Mouse (Mus musculus) hindbrain, embryonic 12.5 days (tissue): ENCODE measurements around the gene Itpr1. TPM values are rescaled to one million over a fixed set of nuclear protein-coding genes. Genes with fewer than 3 reads are reported as not detected.

Source experiments
- ATAC-seq: fragments of 200-750 bp; cut with Nextera tagmentation; 2 replicates; pipeline ENCODE4 v1.8.0; 2017; ENCODE audit warnings: moderate TSS enrichment; ENCODE audit not compliant: low FRiP score
- H3K27ac ChIP-seq: fragments of 300-500 bp; sonication (generic); 2 replicates; pipeline ENCODE4 v1.5.1; 2016; ENCODE audit warnings: mild to moderate bottlenecking
- H3K27me3 ChIP-seq: fragments of 300-500 bp; sonication (generic); 2 replicates; pipeline ENCODE4 v1.6.1; 2016; ENCODE audit warnings: mild to moderate bottlenecking
- H3K36me3 ChIP-seq: fragments of 300-500 bp; sonication (generic); 2 replicates; pipeline ENCODE4 v1.6.1; 2016; ENCODE audit warnings: mild to moderate bottlenecking
- H3K4me1 ChIP-seq: fragments of 300-500 bp; sonication (generic); 2 replicates; pipeline ENCODE4 v1.6.1; 2016
- H3K4me2 ChIP-seq: fragments of 300-500 bp; sonication (generic); replicated peaks from 2 replicates; pipeline ENCODE4 v1.6.1; 2016; ENCODE audit warnings: mild to moderate bottlenecking
- H3K4me3 ChIP-seq: fragments of 300-500 bp; sonication (generic); 2 replicates; pipeline ENCODE4 v1.5.1; 2016; ENCODE audit warnings: mild to moderate bottlenecking
- H3K9ac ChIP-seq: fragments of 300-500 bp; sonication (generic); 2 replicates; pipeline ENCODE4 v1.6.1; 2016; ENCODE audit warnings: mild to moderate bottlenecking, moderate library complexity
- H3K9me3 ChIP-seq: fragments of 300-500 bp; sonication (generic); replicated peaks from 2 replicates; pipeline ENCODE4 v1.6.1; 2016; ENCODE audit warnings: mild to moderate bottlenecking
- WGBS: fragments of 180-500 bp; shearing (Covaris S2); methylation state at CpG from one replicate; pipeline ENCODE4 v1.1.7; 2016; 5-methylcytosine and 5-hydroxymethylcytosine counted together
- polyA plus RNA-seq: library from polyadenylated mRNA; unstranded; fragments of >200 nt; fragmentation: Nextera tagmentation; extraction: Ambion mirVana; gene quantifications from 2 replicates; pipeline ENCODE4 v1.2.1, GENCODE M21; 2016

The Itpr1 gene
- polyA plus RNA-seq, 1 experiment from 2014 or later, result 8.2 TPM

DNA sequence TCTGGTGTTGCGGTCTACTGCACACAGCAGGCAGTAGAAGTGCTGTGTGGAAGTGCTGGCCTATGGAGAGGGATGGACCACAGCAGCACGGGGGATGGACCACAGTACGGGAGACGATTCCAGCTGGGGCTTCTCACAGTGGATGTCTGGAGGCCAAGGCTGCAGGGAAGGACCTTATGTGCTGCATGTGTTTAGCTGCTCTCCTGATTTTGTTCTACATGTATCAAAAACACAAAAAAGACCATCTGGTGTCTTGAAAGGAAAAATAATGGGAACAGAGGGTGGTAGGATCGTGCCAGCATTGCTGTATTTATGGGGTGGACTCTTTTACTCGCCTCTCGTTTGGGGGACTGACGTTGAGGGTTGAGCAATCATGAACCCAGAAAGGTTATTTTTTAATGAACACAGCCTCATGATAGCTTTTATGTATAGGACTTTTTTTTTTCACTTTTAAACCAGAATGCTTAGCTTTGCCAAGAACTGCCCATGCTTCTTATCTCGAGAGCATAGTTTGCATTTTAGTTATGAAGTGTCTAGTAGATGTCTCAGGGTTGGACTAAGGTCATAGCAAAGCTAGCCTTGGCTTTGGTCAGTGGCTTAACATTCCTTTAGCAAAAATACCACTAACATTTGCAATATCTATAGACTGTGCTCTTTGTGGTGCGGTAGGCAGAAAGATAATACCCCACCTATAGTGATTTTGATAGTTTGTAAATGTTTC lies 61.6 kb downstream of the Itpr1 start:
- no peak overlapping the region for H3K4me3 ChIP-seq
- no peak overlapping the region for H3K9ac ChIP-seq
- no peaks in the 10 kb centered on the region for H3K36me3 ChIP-seq
- no peak for ATAC-seq
- no peaks in the 10 kb centered on the region for H3K27me3 ChIP-seq
- no peaks in the 10 kb centered on the region for H3K9me3 ChIP-seq
- H3K27ac ChIP-seq, result no peak overlapping the region
- 72% methylated on average over 10 of the region's 10 CpGs for WGBS
- H3K4me2 ChIP-seq, result no peak overlapping the region
- 0 out of 2 replicates have a peak, but pooled peaks cover 4% of the 10 kb centered on the region for H3K4me1 ChIP-seq

DNA sequence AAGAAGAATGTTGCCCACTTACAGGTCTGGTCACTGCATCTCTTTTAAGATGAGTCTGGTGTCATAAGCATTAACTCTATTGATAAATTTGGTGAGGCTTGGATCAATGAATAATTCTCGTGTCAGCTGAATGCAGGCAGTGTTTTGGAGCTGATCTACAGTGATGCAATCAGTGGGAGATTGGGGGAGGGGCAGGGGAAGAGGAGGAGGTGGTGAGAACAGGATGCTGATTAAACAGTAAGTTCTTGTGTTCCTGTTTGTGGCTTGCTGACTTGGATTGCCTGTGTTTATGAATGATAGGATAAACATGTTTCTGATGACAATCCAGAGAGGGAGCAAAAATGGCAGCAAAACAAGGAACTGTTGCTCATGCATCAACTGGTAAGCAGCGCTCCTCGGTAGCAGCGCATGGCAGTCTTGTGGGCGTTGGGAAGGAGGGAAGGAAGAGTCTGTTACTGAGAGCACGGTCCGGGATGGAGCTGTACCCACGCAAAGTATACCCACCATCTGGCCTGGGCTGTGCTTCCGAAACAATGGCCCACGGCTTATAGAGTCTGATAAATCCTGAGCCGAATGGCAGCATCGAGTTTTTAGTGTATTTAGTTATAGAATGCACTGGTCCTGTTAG lies 64.1 kb downstream of the Itpr1 start:
- Histone ChIP-seq H3K36me3 (no peaks in the 10 kb centered on the region), H3K4me1 (0 out of 2 replicates have a peak, but pooled peaks cover 4% of the 10 kb centered on the region)

DNA sequence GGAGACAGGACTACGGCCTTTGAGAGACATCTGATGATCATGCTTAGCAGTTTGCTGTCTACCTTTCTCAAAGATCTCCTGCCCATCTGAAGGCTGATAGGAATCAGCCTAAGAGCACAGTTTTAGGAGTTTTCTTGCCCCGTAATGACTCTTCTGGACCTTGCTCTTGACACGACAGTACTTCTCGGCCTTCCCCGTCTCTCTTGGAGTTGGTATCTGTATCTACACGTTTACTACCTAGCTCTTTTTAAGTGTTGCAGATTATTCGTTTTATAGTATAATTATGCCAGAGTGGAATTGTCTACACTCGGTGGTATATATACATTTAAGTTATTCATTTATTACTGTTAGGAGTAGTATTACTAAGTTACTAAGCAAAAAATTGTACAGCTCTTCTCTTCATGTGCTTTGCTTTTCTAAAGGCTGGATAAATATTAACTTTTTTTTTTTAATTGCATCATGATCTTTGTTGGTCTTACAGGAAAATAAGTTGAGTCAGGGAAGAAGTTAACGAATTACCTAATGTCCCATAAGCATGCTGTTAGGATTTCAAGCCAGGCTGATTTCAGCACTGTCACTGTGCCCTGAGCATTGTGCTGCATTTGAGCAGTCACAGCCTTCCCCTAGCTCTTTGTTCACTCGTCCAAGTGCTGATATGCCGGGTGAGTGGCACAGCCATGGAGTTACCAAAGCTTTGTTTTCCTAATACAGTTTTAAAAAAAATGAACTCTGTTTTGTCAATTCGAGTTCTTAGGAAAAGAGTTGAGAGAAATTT lies 64.9 kb downstream of the Itpr1 start:
- Histone ChIP-seq H3K27ac (no peak overlapping the region), H3K9me3 (no peaks in the 10 kb centered on the region), H3K4me2 (no peak overlapping the region), H3K9ac (no peak overlapping the region), H3K36me3 (no peaks in the 10 kb centered on the region), H3K4me3 (no peak overlapping the region), H3K4me1 (0 out of 2 replicates have a peak, but pooled peaks cover 4% of the 10 kb centered on the region), H3K27me3 (no peaks in the 10 kb centered on the region)
- WGBS, result 85% methylated on average over 12 of the region's 12 CpGs
- ATAC-seq, result no peak

More for the DNA sequence above, 64.1 kb downstream of the Itpr1 start:
- Histone ChIP-seq H3K27ac (no peak overlapping the region), H3K9ac (no peak overlapping the region), H3K4me3 (no peak overlapping the region), H3K9me3 (no peaks in the 10 kb centered on the region), H3K27me3 (no peaks in the 10 kb centered on the region), H3K4me2 (no peak overlapping the region)
- ATAC-seq, result no peak
- WGBS, result 84% methylated on average over 12 of the region's 12 CpGs

DNA sequence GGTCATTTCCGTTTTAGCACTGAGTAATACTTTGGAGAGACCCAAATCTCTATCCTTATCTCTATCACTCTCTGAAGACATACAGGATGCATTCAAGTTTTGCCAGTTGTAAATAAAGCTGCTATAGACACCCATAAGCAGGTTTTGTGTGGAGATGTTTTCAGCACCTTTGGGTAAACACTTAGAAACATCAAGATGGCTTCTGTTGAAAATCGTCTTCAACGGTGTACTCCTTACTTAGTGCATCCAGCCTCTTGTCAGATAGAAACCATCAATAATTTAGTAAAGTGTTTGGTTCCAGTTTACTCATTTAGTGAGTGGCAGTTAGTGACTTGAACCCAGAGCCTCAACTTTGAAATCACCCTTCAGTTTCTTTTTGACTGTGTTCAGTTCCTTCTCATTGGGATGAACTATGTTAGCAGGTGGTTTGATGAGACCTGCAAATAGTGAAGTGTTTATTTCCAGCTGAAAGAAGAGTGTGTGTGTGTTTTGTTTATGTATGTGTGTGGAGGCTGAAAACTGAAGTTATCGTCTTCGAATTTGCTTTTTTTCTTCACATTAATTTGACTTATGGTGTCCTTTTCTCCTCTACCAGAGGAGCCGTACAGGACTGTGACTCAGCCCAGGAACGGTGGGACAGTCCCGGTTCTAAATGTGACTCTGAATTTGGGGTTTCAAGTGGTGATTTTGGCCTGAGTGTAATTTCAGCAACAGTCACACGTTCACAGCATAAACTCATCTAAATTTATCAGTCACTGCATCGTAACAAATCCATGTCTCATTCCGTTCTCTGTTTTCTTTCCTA lies 66.1 kb downstream of the Itpr1 start:
- Histone ChIP-seq H3K27me3 (no peaks in the 10 kb centered on the region), H3K9ac (no peak overlapping the region), H3K4me3 (no peak overlapping the region), H3K4me1 (0 out of 2 replicates have a peak, but pooled peaks cover 4% of the 10 kb centered on the region), H3K4me2 (no peak overlapping the region), H3K36me3 (no peaks in the 10 kb centered on the region), H3K27ac (no peak overlapping the region), H3K9me3 (no peaks in the 10 kb centered on the region)
- ATAC-seq, result no peak
- WGBS, result 94% methylated on average over 11 of the region's 11 CpGs

DNA sequence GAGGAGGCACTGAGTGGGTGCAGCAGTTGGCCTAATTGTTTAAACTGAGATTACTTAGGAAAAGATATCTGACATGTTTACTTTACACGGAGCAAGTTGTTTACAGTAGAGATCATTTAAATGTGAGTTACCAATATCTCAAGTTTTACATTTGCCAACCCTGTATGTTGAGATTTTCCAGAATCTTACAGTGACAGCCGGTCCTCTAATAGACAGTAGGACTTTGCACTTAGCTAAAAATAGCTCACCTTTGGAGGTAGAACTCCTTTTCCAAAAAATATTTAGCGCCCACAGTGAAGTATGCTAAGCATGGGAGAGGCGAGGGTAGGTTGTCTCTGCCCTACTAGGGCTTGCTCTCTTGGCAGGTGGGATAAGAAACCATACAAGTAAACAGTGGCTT lies 69.2 kb downstream of the Itpr1 start:
- H3K27ac ChIP-seq, result no peak overlapping the region
- H3K4me3 ChIP-seq, result no peak overlapping the region
- WGBS, result 90% methylated on average over 4 of the region's 4 CpGs
- no peaks in the 10 kb centered on the region for H3K4me1 ChIP-seq
- H3K4me2 ChIP-seq, result no peak overlapping the region
- no peaks in the 10 kb centered on the region for H3K27me3 ChIP-seq
- no peak overlapping the region for H3K9ac ChIP-seq
- H3K9me3 ChIP-seq, result no peaks in the 10 kb centered on the region
- H3K36me3 ChIP-seq, result no peaks in the 10 kb centered on the region
- ATAC-seq, result no peak

DNA sequence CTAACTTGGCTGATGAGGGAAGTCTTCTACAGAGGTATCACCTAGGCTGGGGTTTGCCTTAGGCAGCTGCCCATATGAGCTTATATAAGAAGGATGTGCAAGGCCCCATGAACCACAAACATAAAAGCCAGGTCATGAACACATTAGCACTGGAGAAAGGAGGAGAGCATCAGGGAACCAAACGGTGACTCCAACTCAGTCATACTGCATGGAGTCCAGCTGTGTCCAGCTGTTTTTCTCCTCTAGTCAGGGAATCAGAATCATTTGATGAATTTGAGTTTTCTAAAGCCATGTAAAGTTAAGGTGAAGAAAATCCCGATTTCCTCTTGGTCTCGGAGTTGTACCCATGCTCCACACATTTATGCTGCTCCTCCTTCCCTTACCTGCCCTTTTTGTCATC lies 69.7 kb downstream of the Itpr1 start:
- Histone ChIP-seq H3K9me3 (no peaks in the 10 kb centered on the region), H3K4me1 (no peaks in the 10 kb centered on the region), H3K27ac (no peak overlapping the region), H3K4me3 (no peak overlapping the region), H3K4me2 (no peak overlapping the region), H3K9ac (no peak overlapping the region), H3K36me3 (no peaks in the 10 kb centered on the region), H3K27me3 (no peaks in the 10 kb centered on the region)
- WGBS, result 91% methylated on average over 3 of the region's 3 CpGs
- ATAC-seq, result no peak

DNA sequence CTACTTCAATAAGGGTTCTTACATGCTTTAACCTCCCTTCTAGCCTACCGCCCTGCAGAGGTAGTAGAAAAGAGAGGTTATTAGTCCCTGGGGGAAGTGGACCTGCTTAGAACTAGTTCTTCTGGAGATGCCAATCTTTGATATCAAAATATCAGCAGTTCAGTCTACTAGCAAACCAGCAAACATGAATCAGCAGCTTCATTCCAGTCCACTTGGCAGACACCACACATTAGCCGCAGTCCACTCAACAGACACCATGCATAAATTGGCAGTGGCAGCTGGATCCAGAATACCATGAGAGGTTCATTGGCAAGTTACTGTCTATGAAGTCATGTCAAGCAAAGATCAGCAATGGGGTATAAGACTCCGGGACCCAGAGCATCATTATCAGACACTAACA lies 71.8 kb downstream of the Itpr1 start:
- no peak overlapping the region for H3K4me3 ChIP-seq
- no peak overlapping the region for H3K9ac ChIP-seq
- H3K27ac ChIP-seq, result no peak overlapping the region
- 97% methylated on average over 3 of the region's 3 CpGs for WGBS
- H3K9me3 ChIP-seq, result no peaks in the 10 kb centered on the region
- ATAC-seq, result no peak
- no peak overlapping the region for H3K4me2 ChIP-seq
- no peaks in the 10 kb centered on the region for H3K4me1 ChIP-seq
- no peaks in the 10 kb centered on the region for H3K36me3 ChIP-seq
- no peaks in the 10 kb centered on the region for H3K27me3 ChIP-seq

DNA sequence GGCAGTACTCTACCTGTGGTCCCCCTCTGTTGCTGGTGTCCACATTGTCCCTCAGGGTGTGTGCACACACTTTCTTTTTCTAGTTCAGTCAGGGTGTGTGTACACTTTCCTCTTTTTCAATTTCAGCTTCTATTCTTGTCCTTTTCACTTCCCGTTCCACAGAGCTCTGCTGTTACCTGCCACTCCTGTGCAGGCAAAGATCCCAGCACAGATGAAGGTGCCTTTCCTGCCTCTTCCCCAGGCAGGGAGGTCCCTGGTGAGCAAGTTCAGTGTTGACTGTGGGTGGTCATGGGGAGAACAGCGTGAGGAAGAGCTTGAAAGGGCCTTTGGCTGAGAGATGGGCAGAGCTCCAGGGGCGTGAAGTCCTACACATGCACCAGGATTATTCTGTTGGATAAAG lies 76.1 kb downstream of the Itpr1 start:
- Histone ChIP-seq H3K27me3 (no peaks in the 10 kb centered on the region), H3K9ac (no peak overlapping the region), H3K4me3 (no peak overlapping the region), H3K27ac (no peak overlapping the region), H3K4me2 (no peak overlapping the region), H3K9me3 (no peaks in the 10 kb centered on the region), H3K36me3 (no peaks in the 10 kb centered on the region), H3K4me1 (no peaks in the 10 kb centered on the region)
- 68% methylated on average over 3 of the region's 3 CpGs for WGBS
- ATAC-seq, result no peak

DNA sequence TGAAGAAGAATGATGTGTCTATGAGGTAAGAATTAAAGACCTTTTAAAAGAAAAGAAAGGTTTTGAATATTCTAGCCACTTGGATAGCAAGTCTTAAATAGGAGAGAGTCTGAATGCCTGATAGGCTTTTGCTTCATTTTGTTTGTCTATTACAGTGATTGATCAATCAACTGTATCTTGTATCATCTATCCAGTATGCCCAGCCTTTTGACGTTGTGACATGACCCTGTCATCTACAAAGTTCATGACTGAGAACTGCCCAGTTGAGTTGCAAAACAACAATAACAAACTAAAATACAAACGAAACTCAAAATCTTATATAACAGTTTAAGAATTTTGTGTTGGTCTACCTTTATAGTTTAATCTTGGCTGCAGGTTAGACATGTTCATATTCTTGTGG lies 78.1 kb downstream of the Itpr1 start:
- Histone ChIP-seq H3K4me3 (no peak overlapping the region), H3K9ac (no peak overlapping the region), H3K27me3 (no peaks in the 10 kb centered on the region), H3K4me1 (no peaks in the 10 kb centered on the region), H3K9me3 (no peaks in the 10 kb centered on the region), H3K36me3 (no peaks in the 10 kb centered on the region), H3K27ac (no peak overlapping the region), H3K4me2 (no peak overlapping the region)
- no peak for ATAC-seq
- 88% methylated on average over 2 of the region's 2 CpGs for WGBS

DNA sequence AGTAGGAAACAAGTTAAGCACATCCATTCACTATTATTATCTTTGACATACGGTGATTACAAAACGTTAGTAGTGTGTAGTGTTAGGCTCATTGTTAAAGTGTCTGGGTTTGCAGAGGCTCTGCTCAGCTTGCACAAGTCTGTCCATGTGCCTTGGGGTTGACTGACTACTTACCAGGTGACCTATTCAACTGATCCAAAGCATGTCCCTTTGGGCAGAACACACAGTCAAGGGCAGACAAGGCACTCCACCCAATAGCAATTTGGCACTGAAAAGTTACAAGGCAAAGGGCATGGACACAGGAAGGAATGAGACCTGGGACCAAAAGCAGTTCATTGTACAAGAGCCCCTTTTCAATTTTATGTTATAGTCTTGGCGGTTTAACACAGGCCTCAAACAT lies 78.7 kb downstream of the Itpr1 start:
- 87% methylated on average over 3 of the region's 3 CpGs for WGBS
- H3K27ac ChIP-seq, result no peak overlapping the region
- H3K9me3 ChIP-seq, result no peaks in the 10 kb centered on the region
- H3K36me3 ChIP-seq, result no peaks in the 10 kb centered on the region
- H3K9ac ChIP-seq, result no peak overlapping the region
- H3K27me3 ChIP-seq, result no peaks in the 10 kb centered on the region
- H3K4me2 ChIP-seq, result no peak overlapping the region
- no peak for ATAC-seq
- H3K4me1 ChIP-seq, result no peaks in the 10 kb centered on the region
- no peak overlapping the region for H3K4me3 ChIP-seq

DNA sequence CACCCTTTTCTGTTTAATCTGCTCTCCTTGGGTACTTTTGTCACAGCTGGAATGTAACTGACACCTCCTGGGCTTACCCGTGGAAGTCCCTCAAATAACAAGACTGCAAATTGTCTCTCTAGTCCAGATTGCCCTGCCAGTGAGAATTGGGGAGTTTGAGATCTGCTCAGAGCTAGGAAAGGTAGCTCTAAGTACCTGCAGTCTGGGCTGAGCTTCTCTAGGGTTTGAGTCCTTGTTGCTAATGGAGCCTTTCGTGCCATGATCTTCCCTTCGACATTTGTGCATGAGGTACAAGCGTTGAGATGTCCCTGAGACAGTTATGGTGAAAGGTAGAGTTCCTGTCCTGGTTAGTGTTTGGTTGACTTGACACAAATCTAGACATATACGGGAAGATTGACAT lies 89.0 kb downstream of the Itpr1 start:
- Histone ChIP-seq H3K27me3 (no peaks in the 10 kb centered on the region), H3K4me1 (peaks cover 3% of the 10 kb centered on the region; the same call in 1 of the 2 replicates), H3K9me3 (no peaks in the 10 kb centered on the region), H3K27ac (no peak overlapping the region), H3K36me3 (no peaks in the 10 kb centered on the region), H3K4me2 (no peak overlapping the region), H3K9ac (no peak overlapping the region), H3K4me3 (no peak overlapping the region)
- WGBS, result 91% methylated on average over 5 of the region's 5 CpGs
- ATAC-seq, result no peak
